Mouse (Mus musculus): ENCODE data around the gene Grem2.

The Grem2 gene

GRCm38 (mm10) chr1:174921298-174921955 is at the start of gene Grem2:
Gene Grem2, minus strand, starts transcription at chr1:174921819.
- DNase-seq (ENCODE audit: low read depth, low spot score) = peak; percentile 71

- no peak for DNase-seq (ENCODE audit: low read depth, low spot score)
These were observed 38.2 kb upstream of the Grem2 start for GRCm38 (mm10) chr1:174959837-174960236.

GRCm38 (mm10) chr1:174931003-174931619 is 9.5 kb upstream of the Grem2 start:
- DNase-seq (ENCODE audit: low read depth, low spot score) = peak; percentile 36

- no peak for DNase-seq (ENCODE audit: low read depth, low spot score)
These were observed 8.0 kb upstream of the Grem2 start for GRCm38 (mm10) chr1:174929459-174930181.

- peak; percentile 12 for DNase-seq (ENCODE audit: low read depth, low spot score)
These were observed 2.7 kb downstream of the Grem2 start for GRCm38 (mm10) chr1:174918949-174919348.

GRCm38 (mm10) chr1:174918236-174918870 is 3.3 kb downstream of the Grem2 start:
- no peak for DNase-seq (ENCODE audit: low read depth, low spot score)

GRCm38 (mm10) chr1:174909834-174910233 is 11.8 kb downstream of the Grem2 start:
- no peak for DNase-seq (ENCODE audit: low read depth, low spot score)

GRCm38 (mm10) chr1:174908232-174908631 is 13.4 kb downstream of the Grem2 start:
- no peak for DNase-seq (ENCODE audit: low read depth, low spot score)

GRCm38 (mm10) chr1:174907637-174908036 is 14.0 kb downstream of the Grem2 start:
- DNase-seq (ENCODE audit: low read depth, low spot score) = no peak

GRCm38 (mm10) chr1:174902755-174903154 is 18.9 kb downstream of the Grem2 start:
- DNase-seq (ENCODE audit: low read depth, low spot score) = no peak

GRCm38 (mm10) chr1:174892471-174892870 is 29.1 kb downstream of the Grem2 start:
- DNase-seq (ENCODE audit: low read depth, low spot score) = no peak

GRCm38 (mm10) chr1:174888684-174889405 is 32.8 kb downstream of the Grem2 start:
- no peak for DNase-seq (ENCODE audit: low read depth, low spot score)

GRCm38 (mm10) chr1:174888073-174888472 is 33.5 kb downstream of the Grem2 start:
- DNase-seq (ENCODE audit: low read depth, low spot score) = no peak

- DNase-seq (ENCODE audit: low read depth, low spot score) = no peak
These were observed 39.1 kb downstream of the Grem2 start for GRCm38 (mm10) chr1:174882496-174882895.

GRCm38 (mm10) chr1:174875173-174875572 is 46.4 kb downstream of the Grem2 start:
- DNase-seq (ENCODE audit: low read depth, low spot score) = no peak

GRCm38 (mm10) chr1:174860407-174861118 is 61.1 kb downstream of the Grem2 start:
- DNase-seq (ENCODE audit: low read depth, low spot score) = no peak

- DNase-seq (ENCODE audit: low read depth, low spot score) = no peak
These were observed 65.4 kb downstream of the Grem2 start for GRCm38 (mm10) chr1:174856188-174856587.

GRCm38 (mm10) chr1:174844786-174845185 is 76.8 kb downstream of the Grem2 start:
- no peak for DNase-seq (ENCODE audit: low read depth, low spot score)

- no peak for DNase-seq (ENCODE audit: low read depth, low spot score)
These were observed 84.8 kb downstream of the Grem2 start for GRCm38 (mm10) chr1:174836861-174837260.

GRCm38 (mm10) chr1:174826562-174826961 is 95.1 kb downstream of the Grem2 start:
- DNase-seq (ENCODE audit: low read depth, low spot score) = peak; percentile 11

- no peak for DNase-seq (ENCODE audit: low read depth, low spot score)
These were observed 109.8 kb downstream of the Grem2 start for GRCm38 (mm10) chr1:174811846-174812245.
